In genomic region chr1:33908191-33908962, GRCm38 (mm10) we compare ENCODE assay signal across 8 mouse cellular contexts. TPM values are rescaled to one million over a fixed set of nuclear protein-coding genes. Genes with fewer than 3 reads are reported as not detected.
DNase-seq lines count a peak whose midpoint lies in the region; ATAC-seq and TF ChIP-seq lines count a peak whose summit lies in the region.

TSS of gene Dst (plus strand) at chr1:33908225.

- peaks cover 1% of the 10 kb centered on the region; the same call in 1 of the 2 replicates for H3K4me1 ChIP-seq in cortical plate, adult 2 months (ENCODE audit: control insufficient read depth, insufficient read depth, low read length)
- H3K4me1 ChIP-seq in heart, embryonic 12.5 days (replicated peaks), result peaks cover 20% of the 10 kb centered on the region

- ATAC-seq in heart, embryonic 12.5 days (ENCODE audit: insufficient number of reproducible peaks, low FRiP score), result no peak

- H3K79me2 ChIP-seq in myocyte (ENCODE audit: control insufficient read depth, insufficient read depth), result peaks cover 28% of the 10 kb centered on the region

- peak within 1 kb of the TSS; percentile 72 for H3K9ac ChIP-seq in heart, embryonic 12.5 days

- peak within 1 kb of the TSS; percentile 61; the same call in 1 of the 2 replicates for H3K27ac ChIP-seq in cortical plate, adult 2 months (ENCODE audit: insufficient read depth, low read length)
- no peak within 1 kb of the TSS for H3K27ac ChIP-seq in heart, embryonic 12.5 days (ENCODE audit: poor library complexity, severe bottlenecking)

- H3K4me3 ChIP-seq in cortical plate, adult 2 months (ENCODE audit: insufficient read depth, low read length), result peak within 1 kb of the TSS; percentile 87
- peak within 1 kb of the TSS; percentile 78 for H3K4me3 ChIP-seq in heart, embryonic 12.5 days
- peak within 1 kb of the TSS; percentile 68 for H3K4me3 ChIP-seq in myocyte

- no peak for TF ChIP-seq POLR2A in cortical plate, adult 2 months (IDR thresholded peaks at IDR 0.05; ENCODE audit: extremely low read depth, insufficient read depth, low read length)
- TF ChIP-seq POLR2A in myocyte (IDR thresholded peaks at IDR 0.05; ENCODE audit: insufficient read length, low read depth), result no peak

- 5% methylated on average over 44 of the region's 44 CpGs for WGBS in heart, embryonic 12.5 days

- DNase-seq in embryo, embryonic 10 days (ENCODE audit: low spot score), result peak; percentile 40
- DNase-seq in embryo, embryonic 11 days, result no peak
- DNase-seq in 3T3-L1 (ENCODE audit: low read depth, low spot score), result peak; percentile 36
- no peak for DNase-seq in layer of hippocampus, postnatal 25 days (ENCODE audit: extremely low spot score in 1 of 2, low spot score in 1 of 2)
- DNase-seq in thymus, postnatal 10 days (ENCODE audit: low spot score in 2 of 2), result no peak

- no peaks in the 10 kb centered on the region for H3K9me3 ChIP-seq in heart, embryonic 12.5 days (replicated peaks)

- TF ChIP-seq CTCF in cortical plate, adult 2 months (IDR thresholded peaks at IDR 0.05; ENCODE audit: extremely low read depth, insufficient read depth, low read length), result no peak

- no peaks in the 10 kb centered on the region for H3K36me3 ChIP-seq in heart, embryonic 12.5 days
- H3K36me3 ChIP-seq in myocyte (ENCODE audit: control insufficient read depth, insufficient read depth), result no peaks in the 10 kb centered on the region

- H3ac ChIP-seq in myocyte (ENCODE audit: control insufficient read depth, insufficient read length), result peak within 1 kb of the TSS; percentile 99

- H3K27me3 ChIP-seq in heart, embryonic 12.5 days (replicated peaks), result peaks cover 16% of the 10 kb centered on the region
- H3K27me3 ChIP-seq in myocyte (ENCODE audit: control insufficient read depth, insufficient read depth, insufficient read length), result no peaks in the 10 kb centered on the region

- H3K4me2 ChIP-seq in heart, embryonic 12.5 days, result peak within 1 kb of the TSS; percentile 84
- H3K4me2 ChIP-seq in myocyte (ENCODE audit: low read depth), result peak within 1 kb of the TSS; percentile 92

TF ChIP-seq in myocyte, 11 proteins besides CTCF, POLR2A, EP300 and RAD21:
- no peak for TF ChIP-seq MYOD1 (IDR thresholded peaks at IDR 0.05; ENCODE audit: control insufficient read depth in 1 of 3, insufficient read length in 2 of 3, low read depth in 2 of 3)
- no peak for TF ChIP-seq MAX (IDR thresholded peaks at IDR 0.05; ENCODE audit: low read depth)
- TF ChIP-seq SRF (IDR thresholded peaks at IDR 0.05; ENCODE audit: control insufficient read depth, insufficient read length, low read depth), result no peak
- TF ChIP-seq REST (IDR thresholded peaks at IDR 0.05; ENCODE audit: insufficient read depth, insufficient read length), result no peak

RNA-seq across cellular contexts. Expression of gene Dst, which starts in this region (rescaled TPM):
- 88.5 TPM in 2 replicates for polyA plus RNA-seq in cortical plate, adult 2 months (2012; rRNA removed)
- 28.4 TPM in 2 replicates for polyA plus RNA-seq in heart, embryonic 12.5 days (2016; fragmentation: Nextera tagmentation; extraction: Ambion mirVana)
- total RNA-seq in layer of hippocampus, postnatal 25 days (2021), result 100 to 1,000 TPM; 186 to 223 TPM
- polyA plus RNA-seq in myocyte (2012; fragmentation: generic; extraction: Trizol), result 49.7 TPM

Comparison
In these comparisons a context has a peak if more than half of its experiments do, and no peak if none do; other contexts are left out.
1. DNase-seq: peak in embryo, embryonic 10 days (single experiment) and 3T3-L1 (single experiment); none in embryo, embryonic 11 days (single experiment), layer of hippocampus, postnatal 25 days (0 of 2) and thymus, postnatal 10 days (0 of 2).
2. Peak in every context shown above with its lines, with median percentiles within 50 percentile points of each other: H3K4me3 ChIP-seq.